Mouse (Mus musculus) gastrocnemius, postnatal 14 days (tissue): Measurements from ENCODE around the gene Vamp2. TPM values are rescaled to one million over a fixed set of nuclear protein-coding genes. Genes with fewer than 3 reads are reported as not detected.
A peak's percentile ranks its signal among the peaks of the same experiment; 100 is the strongest.

Experiments used
- DNase-seq: peaks from one replicate; pipeline ENCODE4 v3.0.0; 2021; ENCODE audit warnings: mixed read lengths
- intact Hi-C: fragments of 180-260 bp; cut with DNase I; formaldehyde crosslinking; loops from one replicate; pipeline ENCODE4 v1.15.1; 2025; ENCODE audit warnings: low total_unique reads
- total RNA-seq, 2 experiments: library from RNA; stranded (reverse); gene quantifications; 2 replicates each; pipeline ENCODE4 v1.2.3; 2021

Gene Vamp2
- total RNA-seq, 2 experiments from 2014 or later, result 37.9 to 39.7 TPM

DNA sequence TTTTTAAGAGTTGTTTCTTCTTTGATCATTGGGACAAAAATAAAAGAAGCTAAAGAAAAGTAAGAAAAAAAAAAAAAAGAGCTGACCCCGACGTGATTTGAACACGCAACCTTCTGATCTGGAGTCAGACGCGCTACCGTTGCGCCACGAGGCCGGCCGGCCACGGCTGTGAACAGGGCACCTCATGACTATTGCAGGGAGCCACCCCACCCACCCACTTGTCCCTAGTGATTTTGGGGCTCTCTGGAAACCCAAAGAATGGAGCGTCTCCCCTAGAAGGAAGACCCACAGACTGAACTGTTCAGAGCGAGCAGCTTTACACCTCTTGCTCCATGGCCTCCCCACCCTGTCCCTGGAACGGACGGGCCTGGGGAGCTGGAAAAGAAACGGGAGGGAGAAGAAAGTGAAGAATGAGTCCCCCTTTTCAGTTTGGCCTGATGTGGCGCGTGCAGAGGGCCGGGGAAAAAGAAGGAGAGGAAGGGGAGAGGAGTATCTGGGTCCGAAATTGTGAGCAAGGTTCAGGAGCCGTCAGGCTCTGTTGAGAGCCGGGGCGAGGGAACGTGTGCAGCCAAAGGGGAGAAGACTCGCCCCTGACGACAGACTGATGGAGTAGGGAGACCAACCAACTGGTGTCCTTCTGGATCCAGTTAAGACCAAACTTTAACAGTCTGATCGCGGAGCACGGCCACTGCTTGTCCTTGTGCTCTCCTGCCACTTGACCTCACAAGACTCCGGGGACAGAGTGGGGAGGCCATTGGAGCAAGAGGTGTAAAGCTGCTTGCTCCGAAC, 24.7 kb upstream of the Vamp2 start:
- DNase-seq, result peak; percentile 85
- intact Hi-C loops, result loop anchor here (2.0 kb wide), 1 partner anchor 23 kb away; no protein-coding TSS in a partner anchor

DNA sequence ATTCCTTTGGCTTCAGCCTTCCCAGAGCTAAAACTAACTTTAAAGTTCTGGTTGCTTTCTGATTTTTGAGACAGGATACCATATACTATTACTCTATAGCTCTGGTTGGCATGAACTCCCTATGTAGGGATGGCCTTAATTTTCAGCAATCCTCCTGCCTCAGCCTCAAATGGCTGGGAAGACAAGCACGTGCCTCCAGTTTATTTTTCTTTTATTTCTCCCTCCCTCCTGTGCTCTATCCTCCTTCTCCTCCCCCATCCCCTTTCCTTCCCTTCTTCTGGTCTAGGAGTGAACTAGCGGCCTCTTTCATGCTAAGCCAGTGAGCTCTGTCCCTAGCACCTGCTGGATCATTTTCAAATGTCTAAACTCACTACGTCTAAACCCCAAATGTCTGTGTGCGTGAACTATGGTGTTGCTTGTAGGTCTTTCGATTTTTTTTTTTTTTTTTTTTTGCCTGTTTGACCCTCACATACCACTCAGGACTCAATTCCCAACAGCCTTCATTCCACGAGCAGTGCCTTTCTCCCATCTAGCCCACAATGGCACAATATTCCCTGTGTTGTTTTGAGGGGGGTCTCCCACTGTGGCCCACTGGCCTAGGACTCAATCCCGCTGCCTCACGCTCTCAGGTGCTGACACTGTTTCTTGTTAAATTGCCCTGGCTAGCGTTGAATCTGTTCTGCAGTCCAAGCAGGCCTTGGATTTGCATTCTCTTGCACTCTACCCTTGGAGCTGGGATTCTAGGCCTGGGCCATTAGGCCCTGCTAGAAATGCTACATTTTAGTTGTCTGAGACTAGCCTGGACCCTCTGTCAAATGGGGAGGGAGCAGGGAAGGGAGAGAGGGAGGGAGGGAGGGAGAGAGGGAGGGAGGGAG, 23.8 kb upstream of the Vamp2 start:
- intact Hi-C loops, result loop anchor here (5.0 kb wide), 1 partner anchor 58 kb away; the partner anchor contains the start of genes 9130213A22Rik and Hes7

DNA sequence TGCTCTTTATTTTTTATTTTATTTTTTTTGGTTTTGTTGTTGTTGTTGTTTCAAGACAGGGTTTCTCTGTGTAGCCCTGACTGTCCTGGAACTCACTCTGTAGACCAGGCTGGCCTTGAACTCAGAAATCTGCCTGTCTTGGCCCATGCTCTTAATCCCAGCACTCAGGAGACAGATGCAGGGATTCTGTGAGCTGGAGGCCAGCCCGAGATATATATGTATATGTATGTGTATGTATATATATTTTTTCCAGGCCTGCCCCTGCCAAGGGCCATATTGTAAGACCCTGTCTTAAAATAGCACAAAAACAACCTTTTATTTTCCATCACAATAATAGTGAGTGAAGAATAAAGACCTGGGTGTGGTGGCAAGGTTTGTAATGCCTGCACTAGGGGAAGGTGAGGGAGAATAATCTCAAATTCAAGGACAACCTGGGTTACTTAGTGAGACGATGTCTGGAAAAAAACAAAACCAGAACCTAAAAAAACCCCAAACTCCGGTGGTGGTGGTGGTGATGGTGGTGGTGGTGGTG, 22.8 kb upstream of the Vamp2 start:
- DNase-seq, result no peak
- intact Hi-C loops, result loop anchor here (5.0 kb wide), 1 partner anchor 57 kb away; the partner anchor contains the start of genes 9130213A22Rik and Hes7

More for the DNA sequence above, 23.8 kb upstream of the Vamp2 start:
- no peak for DNase-seq

DNA sequence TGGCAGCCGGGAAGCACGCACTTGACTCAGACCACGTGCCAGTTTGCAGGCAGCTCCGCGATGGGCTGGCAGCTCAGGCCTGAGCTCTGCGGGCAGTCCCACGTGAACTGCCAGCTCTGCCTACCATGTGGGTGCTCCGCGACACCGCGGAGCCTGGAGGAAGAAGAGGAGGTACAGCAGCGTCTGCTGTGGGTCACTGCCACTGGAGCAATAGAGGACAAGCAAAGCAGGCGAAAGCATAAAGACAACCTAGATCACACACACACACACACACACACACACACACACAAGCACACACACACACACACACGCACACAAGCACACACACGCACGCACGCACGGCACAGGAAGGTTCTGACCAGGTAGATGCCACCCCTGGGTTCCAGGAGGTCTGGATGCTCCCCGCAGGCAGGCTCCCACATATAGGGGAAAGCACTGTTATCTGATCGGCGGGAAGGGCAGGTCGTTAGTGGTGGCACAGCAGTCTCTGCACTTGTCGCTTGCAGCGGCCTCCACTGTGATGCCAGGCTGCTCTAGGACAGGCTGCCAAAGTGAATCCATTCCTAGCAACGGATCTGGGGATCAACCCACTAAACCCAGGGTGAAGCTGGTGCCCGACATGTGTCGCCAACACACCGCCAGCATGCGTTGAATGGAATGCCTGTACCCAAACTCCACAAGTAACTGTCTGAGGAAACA, 22.0 kb upstream of the Vamp2 start:
- DNase-seq, result peak; percentile 24
- intact Hi-C loops, result loop anchor here (5.0 kb wide), 1 partner anchor 56 kb away; the partner anchor contains the start of genes 9130213A22Rik and Hes7

DNA sequence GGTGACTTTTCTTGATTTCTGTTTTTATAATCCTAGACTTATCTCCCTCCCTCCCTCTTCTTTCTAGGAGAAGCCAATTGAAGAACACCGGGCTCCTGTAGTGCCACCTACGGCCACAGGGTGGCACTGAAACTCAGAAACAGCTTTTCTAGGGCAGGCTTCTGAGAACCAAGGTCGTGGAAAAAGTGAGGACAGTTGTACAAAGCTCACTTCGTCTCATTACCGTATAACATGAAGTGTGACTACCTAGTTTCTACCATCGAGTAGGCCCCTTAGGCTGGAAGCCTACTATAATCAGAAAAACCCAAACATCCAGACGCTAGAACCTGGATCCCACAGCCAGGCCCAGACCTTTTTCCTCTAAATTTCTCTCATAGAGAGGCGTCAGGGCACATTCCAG, 21.3 kb upstream of the Vamp2 start:
- peak; percentile 83 for DNase-seq
- intact Hi-C loops, result loop anchor here (5.0 kb wide), 1 partner anchor 55 kb away; the partner anchor contains the start of genes 9130213A22Rik and Hes7

DNA sequence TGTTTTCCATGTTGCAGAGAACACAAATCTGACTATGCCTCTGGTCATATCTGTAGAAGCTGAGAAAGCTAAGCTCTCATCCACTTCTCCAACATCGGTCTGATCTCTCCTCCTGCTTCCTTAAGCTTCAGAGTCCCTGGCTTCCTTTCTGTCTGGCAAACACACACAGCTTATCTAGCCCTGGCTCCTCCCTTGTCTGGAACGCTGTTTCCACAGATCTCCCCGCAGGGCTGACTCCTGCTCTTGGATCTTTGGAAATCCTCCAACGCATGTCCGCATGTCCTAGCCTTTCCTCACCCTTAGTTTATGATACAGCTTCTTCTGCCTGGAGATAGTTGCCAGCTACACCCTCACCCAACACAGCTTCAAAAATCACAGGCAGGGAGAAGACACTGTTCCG, 20.7 kb upstream of the Vamp2 start:
- peak; percentile 20 for DNase-seq
- intact Hi-C loops, result loop anchor here (5.0 kb wide), 1 partner anchor 55 kb away; the partner anchor contains the start of genes 9130213A22Rik and Hes7

DNA sequence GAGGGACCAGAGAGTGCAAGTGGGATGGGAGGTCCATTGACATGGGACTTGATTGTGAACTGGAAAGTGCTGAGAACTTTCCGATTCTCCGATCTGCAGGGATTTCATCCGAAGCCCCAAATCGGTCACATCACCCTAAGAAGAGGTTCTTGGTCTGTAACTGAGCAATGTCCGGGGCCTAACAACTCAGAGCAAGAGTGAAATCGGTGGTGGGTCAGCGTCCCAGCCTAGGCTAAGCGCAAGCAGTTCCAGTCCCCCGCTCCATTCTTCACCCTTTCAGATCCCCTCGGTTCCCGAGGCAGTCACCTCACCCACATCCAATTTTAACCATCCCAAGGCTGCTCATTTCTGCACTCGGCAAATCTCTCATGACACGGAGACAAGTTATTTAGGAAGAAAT, 18.2 kb upstream of the Vamp2 start:
- DNase-seq, result no peak
- intact Hi-C loops, result no loop called here

DNA sequence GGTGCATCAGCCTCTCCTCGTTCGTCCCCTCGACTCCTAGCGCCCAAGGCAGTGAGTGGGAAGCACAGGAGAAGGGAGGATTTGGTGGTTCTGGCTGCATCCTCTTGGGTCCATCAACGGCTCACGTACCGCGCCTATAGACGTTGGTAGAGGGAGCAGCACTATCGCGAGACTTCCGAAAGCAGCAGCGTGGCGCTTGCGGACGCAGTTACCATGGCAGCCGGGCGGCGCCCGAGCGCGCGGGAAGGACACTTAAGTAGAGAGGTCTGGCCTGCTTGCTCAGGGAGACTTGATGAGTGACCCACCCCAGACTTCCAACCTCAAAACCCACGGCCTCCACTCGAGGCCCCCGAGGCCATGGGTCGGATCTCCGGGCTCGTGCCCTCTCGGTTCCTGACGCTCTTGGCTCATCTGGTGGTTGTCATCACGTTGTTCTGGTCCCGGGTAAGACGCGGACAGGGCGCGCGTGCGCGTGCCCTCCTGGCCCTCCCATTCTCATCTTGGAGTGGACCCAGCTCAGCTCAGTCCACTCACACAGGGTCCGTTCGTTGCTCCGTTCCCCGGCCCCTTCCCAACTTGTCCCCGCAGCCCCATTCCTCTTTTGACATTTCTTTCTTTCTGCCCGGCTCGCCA, 17.6 kb upstream of the Vamp2 start, which contains the start of gene Tmem107:
Gene Tmem107, plus strand, starts transcription at position 217 of the 633 bp plus-strand sequence.
- peak; percentile 93 for DNase-seq
- intact Hi-C loops, result no loop called here

DNA sequence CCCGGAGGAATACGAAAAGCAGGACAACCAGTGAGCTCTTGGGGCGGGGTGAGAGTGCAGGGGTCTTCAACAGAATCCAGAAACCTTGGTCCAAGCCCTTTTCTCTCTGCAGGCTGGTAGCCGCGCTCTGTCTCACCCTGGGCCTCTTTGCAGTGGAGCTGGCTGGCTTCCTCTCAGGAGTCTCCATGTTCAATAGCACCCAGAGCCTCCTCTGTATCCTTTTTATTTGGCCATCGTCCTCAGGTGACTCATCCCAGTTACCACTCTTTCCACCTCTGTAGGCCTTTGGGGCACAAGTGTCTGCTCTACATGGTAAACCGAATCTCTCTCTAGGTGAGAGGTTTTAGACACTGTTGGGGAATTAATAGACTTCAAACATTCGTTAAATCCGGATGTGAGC, 17.0 kb upstream of the Vamp2 start:
- DNase-seq, result peak; percentile 17
- intact Hi-C loops, result no loop called here

DNA sequence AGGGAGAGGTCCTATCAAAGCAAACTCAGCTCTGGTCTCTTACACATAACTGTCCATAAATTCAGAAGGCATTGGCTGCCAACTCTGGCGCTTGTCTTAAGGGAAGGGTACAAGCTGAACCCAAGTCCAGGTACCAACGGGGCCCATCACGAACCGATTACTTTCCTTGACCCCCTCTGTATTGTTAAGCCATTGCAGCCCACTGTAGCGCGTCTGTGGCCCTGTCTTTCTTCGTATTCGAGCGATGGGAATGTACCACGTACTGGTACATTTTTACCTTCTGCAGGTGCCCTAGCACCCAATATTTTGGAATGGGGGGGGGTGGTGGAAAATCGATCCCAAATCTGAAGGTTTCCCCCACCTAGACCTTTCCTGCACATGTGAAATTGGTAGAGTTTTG, 16.1 kb upstream of the Vamp2 start:
- intact Hi-C loops, result no loop called here
- DNase-seq, result no peak

DNA sequence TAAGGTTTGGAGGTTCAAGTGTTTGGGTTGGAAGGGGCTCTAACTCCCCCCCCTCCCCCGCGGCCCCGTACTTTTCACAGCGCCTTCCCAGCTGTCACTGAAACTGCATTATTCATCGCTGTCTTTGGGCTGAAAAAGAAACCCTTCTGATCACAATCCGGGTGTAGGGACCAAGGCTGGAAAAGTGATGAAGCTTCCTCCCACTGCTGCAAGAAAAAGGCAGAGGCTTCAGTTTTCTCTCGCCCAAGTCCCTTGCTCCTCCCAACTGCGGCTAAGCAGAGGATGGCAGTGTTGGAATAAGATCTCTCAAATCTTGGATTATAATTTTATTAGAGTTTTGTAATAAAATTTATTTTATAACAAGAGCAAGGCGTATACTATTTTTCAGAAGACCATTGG, 15.6 kb upstream of the Vamp2 start:
- intact Hi-C loops, result no loop called here

DNA sequence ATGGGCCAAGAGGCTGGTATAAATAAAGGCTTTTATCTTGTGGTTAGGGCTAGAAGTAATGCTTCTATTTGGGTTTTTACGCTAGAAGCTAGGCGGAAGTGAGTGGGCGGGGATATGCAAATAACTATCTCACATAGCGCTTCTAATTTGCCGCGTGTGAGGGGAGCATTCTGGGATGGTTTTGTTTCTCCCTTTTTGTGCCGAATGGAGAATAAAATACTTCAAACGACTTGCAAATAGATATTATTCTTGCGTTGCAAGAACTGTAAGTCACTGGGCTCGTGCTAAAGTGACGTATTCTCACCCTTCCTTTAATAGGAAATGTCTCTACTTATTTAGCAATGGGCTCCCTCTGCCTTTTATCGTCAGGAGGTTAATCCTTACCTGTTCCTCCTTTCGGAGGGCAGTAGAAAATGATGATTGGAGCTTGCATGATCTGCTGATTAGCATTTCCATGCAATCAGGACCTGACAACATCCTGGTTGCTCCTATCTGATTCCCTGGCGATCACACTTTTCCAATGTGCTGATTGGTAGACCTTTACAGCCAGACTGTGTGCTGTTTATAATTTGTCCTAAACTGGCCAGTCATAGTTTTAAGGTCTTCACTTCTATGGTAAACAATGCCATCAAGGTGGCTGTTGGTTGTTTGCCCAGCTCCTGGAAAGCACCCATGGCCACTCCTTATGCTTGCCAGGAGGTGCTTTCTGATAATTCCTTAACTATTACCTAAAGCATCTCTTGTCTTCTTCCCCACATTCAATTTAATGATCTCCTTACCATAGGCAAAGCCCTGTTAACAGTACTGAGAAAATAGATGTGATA, 15.0 kb upstream of the Vamp2 start:
- intact Hi-C loops, result no loop called here

More for the DNA sequence above, 15.6 kb upstream of the Vamp2 start:
- no peak for DNase-seq

DNA sequence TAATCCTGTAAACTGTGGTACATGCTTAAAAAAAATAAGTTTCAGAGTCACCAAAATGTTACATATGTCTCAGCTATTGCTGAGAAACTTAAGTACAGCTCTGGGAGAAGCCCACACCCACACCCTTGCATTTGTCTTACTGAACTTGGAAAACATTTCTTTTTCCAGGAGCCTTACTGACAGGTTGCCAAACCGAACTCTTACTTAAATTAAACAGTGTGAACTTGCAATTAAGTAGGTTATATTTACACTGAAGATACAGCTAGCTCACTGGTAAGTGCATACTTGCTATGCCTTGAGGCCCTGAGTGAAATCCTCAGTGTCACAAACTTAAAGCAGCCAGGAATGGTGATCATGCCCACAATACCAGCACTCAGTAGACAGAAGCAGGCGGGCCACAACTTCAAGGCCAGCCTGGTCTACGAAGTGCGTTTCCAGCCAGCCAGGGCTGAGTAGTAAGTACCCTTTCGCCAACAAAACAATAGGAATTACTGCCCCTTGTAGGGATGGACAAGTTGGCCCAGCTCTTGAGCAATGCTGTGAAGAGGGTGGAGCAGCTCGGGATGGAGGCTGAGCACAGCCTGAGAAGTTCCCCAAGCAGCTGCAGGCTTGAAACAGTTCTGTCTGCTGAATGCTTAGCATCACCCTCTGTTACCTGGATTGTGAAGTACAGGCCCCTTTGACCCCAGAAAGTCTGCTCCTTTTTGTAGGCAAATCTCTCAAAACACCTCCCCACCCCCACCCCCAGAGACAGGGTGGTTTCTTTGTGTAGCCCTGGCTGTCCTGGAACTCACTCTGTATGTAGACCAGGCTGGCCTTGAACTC, 14.1 kb upstream of the Vamp2 start:
- intact Hi-C loops, result no loop called here
- no peak for DNase-seq

More for the DNA sequence above, 15.0 kb upstream of the Vamp2 start:
- DNase-seq, result peak; percentile 76

DNA sequence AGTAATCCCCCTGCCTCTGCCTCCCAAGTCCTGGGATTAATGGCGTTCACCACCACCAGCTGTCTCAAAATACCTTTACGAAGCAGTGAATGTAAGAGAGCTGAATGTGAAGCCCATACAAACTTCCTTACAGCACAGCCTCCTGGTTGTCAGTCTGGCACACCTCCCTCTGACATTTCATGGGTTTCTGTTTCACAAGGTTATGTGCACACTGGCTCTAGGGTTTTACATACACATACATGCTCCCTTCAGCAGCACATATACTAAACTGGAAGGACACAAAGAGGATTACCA, 13.6 kb upstream of the Vamp2 start:
- intact Hi-C loops, result no loop called here
- DNase-seq, result no peak

DNA sequence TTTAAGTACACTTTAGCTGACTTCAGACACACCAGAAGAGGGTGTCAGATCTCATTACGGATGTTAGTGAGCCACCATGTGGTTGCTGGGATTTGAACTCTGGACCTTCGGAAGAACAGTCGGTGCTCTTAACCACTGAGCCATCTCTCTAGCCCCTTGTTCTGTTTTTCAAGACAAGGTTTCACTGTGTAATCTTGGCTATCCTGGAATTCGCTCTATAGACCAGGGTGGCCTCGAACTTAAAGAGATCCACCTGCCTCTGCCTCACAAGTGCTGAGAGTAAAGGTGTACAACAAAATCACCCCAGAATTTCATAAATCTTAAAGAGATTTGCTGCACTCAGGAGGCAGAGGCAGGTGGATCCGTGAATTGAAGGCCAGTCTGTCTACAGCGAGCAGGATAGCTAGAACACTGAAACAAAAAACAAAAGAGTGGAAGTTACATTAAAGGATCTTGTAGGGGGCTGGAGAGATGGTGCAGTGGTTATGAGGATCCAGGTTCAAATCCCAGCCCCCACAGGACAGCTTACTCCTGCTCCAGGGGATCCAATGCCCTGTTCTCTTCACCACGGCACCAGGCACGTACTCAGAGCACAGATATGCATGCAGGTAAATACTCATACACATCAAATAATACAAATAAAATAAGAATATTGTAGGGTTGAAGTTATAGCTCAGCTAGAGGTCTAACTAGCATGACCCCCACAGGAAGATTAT, 12.4 kb upstream of the Vamp2 start:
- intact Hi-C loops, result no loop called here
- DNase-seq, result no peak

DNA sequence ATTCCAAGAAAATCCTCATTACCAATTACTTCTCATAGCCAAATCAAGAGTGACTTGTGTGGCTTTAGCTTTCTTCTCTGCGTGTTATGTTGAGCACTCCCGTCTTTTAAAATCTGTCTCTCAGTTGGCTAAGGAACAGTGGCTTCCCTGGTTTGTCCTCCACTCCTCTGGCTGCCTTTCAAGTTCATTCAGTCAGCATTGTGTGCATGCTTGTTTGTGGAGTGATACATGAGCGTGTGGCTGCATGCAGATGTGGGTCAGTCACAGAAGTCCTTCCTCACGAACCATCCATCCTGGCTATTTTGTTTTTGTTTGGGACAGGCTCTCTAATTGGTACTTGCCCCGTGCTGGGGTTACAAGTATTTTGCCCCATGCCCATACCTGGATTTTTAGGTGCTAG, 11.7 kb upstream of the Vamp2 start:
- intact Hi-C loops, result no loop called here
- no peak for DNase-seq

DNA sequence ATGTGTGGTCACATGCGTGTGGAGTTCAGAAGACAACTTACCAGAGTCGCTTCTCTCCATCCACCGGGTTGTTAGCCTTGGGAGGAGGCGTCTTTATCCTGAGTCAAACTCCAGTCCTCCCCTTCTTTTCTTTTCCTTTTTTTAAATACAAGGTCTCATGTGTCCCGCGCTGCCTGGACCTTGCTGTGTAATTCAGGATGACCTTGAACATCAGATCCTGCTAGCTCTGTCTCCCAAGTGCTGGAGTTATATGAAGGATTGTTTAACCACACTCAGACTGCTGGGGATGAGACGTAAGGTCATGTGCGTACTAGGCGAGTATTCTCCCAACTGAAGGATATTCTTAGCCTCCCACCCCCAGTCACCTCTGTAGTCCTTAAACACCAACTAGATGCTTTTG, 11.0 kb upstream of the Vamp2 start:
- no peak for DNase-seq
- intact Hi-C loops, result no loop called here
